Mouse (Mus musculus): Measurements from ENCODE around the gene Thada.

The Thada gene

GRCm38 (mm10) chr17:84477176-84477575, 11.2 kb upstream of the Thada start:
- DNase-seq (ENCODE audit: low read depth, low spot score) = no peak

- DNase-seq (ENCODE audit: low read depth, low spot score) = no peak
Measured at GRCm38 (mm10) chr17:84474312-84474711, 8.3 kb upstream of the Thada start.

- DNase-seq (ENCODE audit: low read depth, low spot score) = no peak
Measured at GRCm38 (mm10) chr17:84435012-84435411, 31.0 kb downstream of the Thada start.

- DNase-seq (ENCODE audit: low read depth, low spot score) = no peak
Measured at GRCm38 (mm10) chr17:84434233-84434632, 31.8 kb downstream of the Thada start.

DNA sequence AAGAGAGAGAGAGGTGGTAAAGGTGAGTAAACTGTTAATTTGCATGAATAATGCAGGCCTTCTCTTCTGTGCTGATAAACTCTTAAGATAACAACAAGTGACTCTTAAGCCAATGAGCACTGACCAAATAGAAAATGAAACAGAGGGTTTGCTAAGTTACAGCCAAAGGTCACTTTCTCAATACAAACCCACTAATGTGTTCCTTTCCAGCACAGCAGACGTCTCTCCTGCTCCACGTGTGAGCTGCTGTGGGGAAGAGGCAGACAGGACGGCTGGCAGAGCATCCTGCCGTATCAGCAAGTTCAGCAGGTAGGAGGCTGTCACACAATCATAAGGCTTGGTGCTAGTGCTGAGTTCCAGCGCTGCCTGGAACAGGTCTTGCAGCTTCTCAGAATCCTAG, 34.0 kb downstream of the Thada start:
- no peak for DNase-seq (ENCODE audit: low read depth, low spot score)

DNA sequence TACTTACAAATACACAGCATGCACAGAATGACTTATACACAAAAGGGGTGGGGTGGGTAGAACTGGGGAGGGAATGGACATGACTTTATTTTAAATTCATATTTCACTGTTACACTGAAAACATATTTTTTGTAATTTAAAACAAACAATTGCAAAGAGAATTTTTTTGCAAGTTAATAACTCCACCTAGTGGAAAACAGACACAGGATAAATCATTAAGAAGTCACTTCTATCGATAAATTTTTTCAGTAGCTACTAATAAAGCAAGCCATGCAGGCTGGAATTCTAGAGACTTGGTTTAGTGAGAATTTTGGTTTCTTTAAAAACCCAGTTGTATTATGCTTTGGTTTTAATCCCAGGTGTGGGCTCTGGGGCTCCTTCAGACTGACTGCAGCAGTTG, 41.7 kb downstream of the Thada start:
- DNase-seq (ENCODE audit: low read depth, low spot score) = no peak

DNA sequence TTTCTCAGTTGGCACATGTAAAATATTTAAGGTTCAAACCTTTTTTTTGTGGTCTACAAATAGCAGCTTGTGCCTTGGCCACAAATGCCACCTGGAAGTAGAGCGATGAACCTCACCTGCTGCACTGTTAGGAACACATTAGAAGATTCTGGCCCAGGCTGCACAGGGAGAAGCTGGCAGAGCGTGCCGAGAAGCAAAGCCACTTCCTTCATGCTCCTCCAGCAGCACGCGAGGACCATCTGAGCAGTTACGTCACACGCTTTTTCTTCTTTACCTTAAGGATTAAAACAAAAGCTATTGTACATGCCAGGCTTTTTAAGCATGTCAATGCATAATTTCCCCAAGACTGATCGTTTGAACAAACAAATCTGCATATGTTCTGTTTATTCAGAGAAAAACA, 43.1 kb downstream of the Thada start:
- DNase-seq (ENCODE audit: low read depth, low spot score) = no peak

DNA sequence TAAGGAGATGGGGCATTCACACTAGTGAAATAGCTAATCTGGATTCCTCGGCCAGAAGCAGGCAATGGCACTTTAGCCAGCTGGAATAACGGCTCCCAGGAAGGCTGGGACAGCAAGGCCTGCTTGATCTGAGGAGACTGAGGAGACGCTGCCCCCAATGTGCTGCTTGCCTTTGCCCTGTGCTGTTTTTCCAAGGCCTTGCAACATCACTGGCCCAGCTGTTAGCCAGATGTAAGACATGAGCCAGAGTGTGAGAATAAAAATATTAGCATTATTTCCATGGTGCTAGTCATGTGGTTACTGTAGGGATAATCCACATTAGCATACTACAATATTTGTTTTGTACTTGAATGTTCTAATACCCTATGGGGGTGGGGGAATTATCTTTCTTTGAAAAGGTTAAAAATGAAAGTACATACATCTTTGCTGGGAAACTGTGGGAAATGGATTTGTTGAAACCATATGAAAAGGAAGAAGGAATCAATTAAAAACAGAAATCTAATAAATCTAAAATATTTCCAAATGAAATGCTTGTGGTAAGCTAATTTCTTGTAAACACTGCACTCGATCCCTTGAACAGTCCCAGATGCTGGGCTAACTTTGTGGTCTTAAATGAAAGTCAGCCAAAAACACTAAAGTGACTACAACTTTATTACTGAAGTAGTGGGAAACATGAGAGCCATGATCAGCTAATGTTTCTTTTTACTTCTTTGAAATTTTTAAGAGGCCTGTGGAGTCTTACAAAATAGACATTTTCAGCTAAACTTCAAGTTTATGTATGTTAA, 43.8 kb downstream of the Thada start:
- no peak for DNase-seq (ENCODE audit: low read depth, low spot score)

DNA sequence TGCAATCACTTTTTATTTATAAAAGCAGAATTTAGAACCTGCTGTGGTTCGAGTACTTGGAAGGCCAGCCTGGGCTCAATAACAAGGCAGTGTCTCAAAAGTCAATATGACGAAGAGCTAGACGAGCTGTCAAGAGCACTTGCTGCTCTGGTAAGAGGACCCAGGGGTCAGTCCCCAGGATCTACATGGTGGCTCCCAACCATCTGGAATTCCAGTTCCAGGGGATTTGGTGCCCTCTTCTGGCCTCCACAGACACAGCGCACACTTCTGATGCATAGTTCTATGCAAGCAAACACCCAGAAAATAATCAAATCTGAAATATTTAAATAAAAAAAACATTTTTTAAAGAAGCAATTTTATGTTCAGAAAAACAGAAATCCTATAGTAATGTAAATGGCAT, 45.0 kb downstream of the Thada start:
- DNase-seq (ENCODE audit: low read depth, low spot score) = no peak

DNA sequence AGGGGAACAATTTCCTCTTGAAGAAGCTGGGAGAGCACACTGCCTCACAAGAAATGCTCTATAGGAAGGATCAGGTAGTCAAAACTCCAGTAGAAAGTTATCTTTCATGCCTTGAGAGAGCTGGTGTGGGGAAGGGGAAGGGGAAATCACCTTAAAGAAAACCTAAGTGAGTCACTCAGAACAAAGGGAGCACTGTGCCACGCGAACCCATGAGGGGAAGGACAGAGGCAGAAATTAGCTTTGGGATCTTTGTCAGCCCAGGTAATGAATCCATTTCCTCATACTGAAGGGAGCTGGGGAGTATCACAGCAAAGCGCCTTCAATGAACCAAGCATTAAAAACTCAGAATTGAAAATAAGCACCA, 45.7 kb downstream of the Thada start:
- DNase-seq (ENCODE audit: low read depth, low spot score) = no peak

DNA sequence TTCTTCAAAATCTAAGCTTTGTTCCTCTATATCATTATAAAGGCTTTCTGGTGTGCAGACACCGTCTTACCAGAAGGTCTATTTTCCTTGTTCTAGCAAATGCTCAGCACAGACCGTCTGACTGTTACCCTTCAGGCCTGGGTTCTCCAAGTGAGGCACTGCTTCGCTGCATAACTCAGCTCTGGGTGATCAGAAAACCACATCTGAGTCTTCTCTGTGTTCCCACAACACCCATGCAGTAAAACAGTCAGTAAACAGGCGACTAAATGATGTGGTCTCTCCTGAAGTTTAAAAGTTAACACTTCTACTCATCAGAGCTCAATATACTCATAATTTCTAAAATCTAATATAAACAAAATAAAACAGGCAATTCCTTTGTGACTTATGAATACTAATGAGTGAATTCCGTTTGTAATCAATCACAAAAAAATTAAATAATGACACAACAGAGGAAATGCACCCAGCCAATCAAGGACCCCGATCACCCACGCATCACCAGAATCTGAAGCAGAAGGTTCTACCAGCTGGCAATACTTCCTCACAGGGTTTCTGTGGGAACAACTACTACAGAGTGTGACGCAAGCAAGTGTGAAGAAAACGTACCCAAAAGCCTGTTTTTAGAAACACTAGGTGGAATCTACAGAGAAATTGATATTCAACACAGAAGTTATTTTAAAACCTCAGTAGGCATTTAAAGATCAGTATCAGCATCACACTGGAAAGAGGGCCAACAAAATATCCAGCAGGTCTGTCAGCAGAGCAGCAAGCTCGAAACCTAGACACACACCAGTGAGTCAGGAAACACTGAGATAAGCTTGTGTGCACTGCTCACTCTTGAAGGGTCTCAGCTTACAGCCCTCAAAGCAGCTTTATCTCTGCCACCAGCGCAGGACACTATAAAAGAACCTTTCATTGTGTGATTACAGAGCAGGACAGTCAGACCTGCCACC, 46.4 kb downstream of the Thada start:
- no peak for DNase-seq (ENCODE audit: low read depth, low spot score)

DNA sequence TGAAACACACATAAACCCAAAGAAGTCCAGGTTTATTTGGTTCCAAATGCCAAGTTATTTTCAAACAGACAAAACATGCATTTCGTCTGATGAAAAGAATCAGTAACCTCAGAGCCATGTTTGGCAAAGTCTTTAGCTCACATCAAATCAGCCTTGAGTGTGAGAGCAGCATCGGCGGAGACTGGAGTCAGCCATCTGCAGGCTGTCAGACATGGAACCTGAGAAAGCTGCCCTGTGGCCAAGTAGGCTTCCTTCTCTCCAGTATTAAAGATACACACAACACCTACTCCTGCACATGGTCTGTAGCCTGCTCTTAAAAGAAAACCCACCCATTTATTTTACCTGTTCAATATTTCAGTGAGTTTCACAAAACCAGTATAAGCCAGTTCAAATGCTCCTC, 50.1 kb downstream of the Thada start:
- DNase-seq (ENCODE audit: low read depth, low spot score) = no peak

DNA sequence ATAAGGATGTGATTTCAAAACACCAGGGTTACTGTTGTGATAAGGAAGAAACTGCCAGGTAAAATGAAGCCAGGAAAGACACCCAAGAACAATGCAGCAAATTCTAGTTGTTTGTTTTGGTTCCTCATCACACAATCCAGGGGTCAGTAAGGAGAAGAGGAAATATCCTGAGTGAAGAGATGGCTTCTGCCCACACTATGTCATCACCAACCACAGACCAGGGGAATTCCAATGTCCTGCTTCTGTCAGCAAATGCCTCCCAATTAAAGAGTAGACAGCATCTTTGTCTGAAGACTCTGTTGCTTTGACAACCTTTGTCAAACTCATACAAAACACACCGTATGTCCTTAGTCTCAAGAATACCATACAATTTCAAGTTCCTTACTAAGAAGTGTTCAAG, 57.3 kb downstream of the Thada start:
- DNase-seq (ENCODE audit: low read depth, low spot score) = no peak

DNA sequence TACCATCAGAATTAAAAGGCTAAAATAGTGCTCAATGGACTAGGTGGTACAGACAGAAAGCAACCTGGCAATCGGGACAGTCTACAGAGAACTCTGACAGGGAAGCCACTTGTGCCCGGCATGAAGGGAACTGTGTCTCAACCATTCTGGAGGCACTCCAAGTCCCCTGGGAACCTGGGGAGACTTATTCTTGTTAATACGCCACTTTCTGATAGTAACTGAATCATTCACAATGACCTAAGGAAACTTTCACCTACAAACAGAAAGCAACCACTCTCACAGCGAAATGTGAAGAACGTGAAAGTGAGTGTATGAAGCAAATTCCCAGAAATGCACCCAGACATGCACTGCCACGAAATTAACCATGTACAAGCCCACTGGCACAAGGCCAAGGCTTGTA, 60.4 kb downstream of the Thada start:
- DNase-seq (ENCODE audit: low read depth, low spot score) = no peak

GRCm38 (mm10) chr17:84401796-84402195, 64.2 kb downstream of the Thada start:
- DNase-seq (ENCODE audit: low read depth, low spot score) = no peak

DNA sequence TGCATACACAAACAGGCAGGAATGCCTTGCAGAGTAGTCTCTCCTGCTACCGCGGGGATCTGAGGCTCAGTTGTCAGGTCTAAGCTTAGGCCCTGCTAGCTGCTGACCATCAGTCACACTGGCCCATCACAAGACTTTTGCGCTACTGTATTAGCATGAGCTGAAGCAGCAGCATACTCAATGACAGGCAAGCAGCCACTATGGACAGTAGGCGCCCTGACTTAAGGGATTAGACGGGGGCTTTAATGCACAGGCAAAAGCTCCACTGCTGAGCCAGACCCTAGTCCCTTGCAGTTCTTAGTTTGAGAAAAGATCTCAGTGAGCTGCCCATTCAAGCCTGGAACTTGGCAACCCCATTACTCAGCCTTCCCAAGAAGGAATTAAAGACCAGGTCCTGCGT, 66.6 kb downstream of the Thada start:
- DNase-seq (ENCODE audit: low read depth, low spot score) = no peak

DNA sequence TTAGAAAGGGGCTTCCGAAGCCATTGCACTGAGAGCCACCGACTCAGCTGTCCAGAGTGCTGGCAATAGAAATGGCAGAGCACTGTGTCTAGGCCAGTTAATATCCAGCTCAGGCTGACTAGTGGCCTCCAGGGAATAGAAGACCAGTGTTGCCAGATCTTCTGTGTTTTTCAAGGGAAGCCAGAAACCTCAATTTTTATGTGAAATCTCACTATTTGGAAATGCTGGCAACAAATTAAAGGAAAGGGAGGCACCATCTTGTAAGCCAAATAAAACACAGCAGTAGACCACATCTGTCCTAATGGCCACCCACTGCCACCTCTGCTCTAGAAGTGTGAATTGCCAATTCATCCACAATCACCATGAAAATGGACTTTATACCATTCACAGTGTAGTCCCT, 76.0 kb downstream of the Thada start:
- DNase-seq (ENCODE audit: low read depth, low spot score) = no peak

- no peak for DNase-seq (ENCODE audit: low read depth, low spot score)
Measured at GRCm38 (mm10) chr17:84386176-84386575, 79.8 kb downstream of the Thada start.

DNA sequence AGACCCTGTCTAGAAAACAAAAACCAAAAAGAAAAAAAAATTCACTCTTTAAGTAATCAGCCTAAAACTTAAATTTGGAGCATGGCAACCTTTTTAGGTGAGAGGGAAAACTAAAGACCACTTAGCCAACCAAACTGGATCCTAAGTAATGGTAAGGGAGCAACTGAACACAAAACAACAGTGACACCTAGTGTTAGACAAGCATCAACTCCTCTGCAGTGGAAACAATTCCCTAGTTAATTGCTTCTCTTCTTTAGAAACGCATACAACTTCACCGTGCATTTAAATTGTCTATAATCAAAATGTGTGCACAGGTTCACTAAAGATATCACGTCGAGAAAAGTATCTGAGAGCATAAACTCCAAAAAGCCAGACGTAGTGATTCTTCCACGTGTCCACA, 80.3 kb downstream of the Thada start:
- no peak for DNase-seq (ENCODE audit: low read depth, low spot score)

- no peak for DNase-seq (ENCODE audit: low read depth, low spot score)
Measured at GRCm38 (mm10) chr17:84384661-84385060, 81.3 kb downstream of the Thada start.

DNA sequence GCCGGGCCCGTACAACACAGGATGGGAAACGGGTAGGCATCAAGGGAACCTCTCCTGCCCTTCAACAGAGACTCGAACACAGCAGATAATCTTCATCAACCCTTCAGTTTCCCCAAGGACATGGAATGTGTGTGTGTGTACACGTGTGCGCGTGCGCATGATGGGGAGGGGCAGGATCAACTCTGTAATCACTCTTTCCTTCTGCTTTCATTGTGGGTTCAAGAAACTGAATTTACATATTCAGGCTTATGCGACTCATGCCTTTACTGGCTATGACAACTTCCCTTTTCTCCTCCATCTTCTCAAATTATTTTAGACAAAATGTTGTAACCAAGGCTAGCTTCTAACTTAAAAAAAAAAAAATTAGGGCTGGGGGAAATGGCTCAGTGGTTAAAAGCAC, 85.7 kb downstream of the Thada start:
- DNase-seq (ENCODE audit: low read depth, low spot score) = no peak

DNA sequence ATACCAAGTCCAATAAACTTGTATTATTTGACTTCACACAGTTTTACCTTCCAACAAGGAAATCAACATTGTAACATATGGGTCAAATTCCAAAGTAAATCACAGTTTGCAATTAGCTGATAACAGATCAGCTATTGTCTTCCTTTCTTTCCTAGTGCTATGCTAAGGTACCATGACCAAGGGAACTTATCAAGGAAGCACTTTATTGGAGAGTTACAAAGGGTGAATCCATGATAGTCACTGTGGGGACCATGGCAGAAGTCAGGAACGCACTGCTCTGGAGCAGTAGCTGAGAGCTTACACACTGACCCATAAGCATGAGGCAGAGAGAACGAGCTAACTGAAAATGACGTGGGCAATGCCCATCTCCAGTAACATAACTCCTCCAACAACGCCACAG, 89.1 kb downstream of the Thada start:
- DNase-seq (ENCODE audit: low read depth, low spot score) = no peak

Measured in retina, adult 2 months (tissue).